Mouse (Mus musculus): ENCODE measurements around the gene Dexi.

- TF ChIP-seq CTCF (IDR thresholded peaks at IDR 0.05; ENCODE audit: borderline replicate concordance, insufficient read depth, low read depth, low read length) (no peak), POLR2A (IDR thresholded peaks at IDR 0.05; ENCODE audit: borderline replicate concordance, insufficient read depth, low read length) (no peak)
These were observed 39.8 kb downstream of the Dexi start for GRCm38 (mm10) chr16:10503058-10503457.

All from cerebellum, adult 2 months (tissue).